Mouse (Mus musculus) MEL (cell line): ENCODE data around the gene Isy1. TPM values are rescaled to one million over a fixed set of nuclear protein-coding genes. Genes with fewer than 3 reads are reported as not detected.
A peak's percentile ranks its signal among the peaks of the same experiment; 100 is the strongest.

Experiments
- DNase-seq: peaks from one replicate; pipeline ENCODE4 v3.0.0; 2011; ENCODE audit warnings: low read depth, low spot score
- H3K27ac ChIP-seq: 2 replicates; pipeline ENCODE4 v1.5.1; 2012; ENCODE audit warnings: low read depth, mild to moderate bottlenecking, control low read depth, low read length, moderate library complexity; ENCODE audit not compliant: control insufficient read depth
- H3K27me3 ChIP-seq, 2 experiments: fragments of 150-350 bp in 1 of 2; sonication (generic) in 1 of 2; 2 replicates each; pipeline ENCODE4 v1.6.1; 2012; ENCODE audit warnings: low read length in 2 of 2, mild to moderate bottlenecking in 2 of 2, improper control_type of control experiment in 1 of 2, moderate library complexity in 1 of 2; ENCODE audit not compliant: insufficient read depth in 2 of 2, control insufficient read depth in 1 of 2
- H3K36me3 ChIP-seq, 2 experiments: 2 replicates each; pipeline ENCODE4 v1.6.1; 2012 to 2014; ENCODE audit warnings: low read length in 2 of 2, improper control_type of control experiment in 1 of 2, inconsistent platforms in 1 of 2, mild to moderate bottlenecking in 1 of 2; ENCODE audit not compliant: insufficient read depth in 2 of 2, control insufficient read depth in 1 of 2
- H3K4me1 ChIP-seq, 2 experiments: fragments of 150-350 bp in 1 of 2; sonication (generic) in 1 of 2; 2 replicates each; pipeline ENCODE4 v1.6.1; 2012; ENCODE audit warnings: low read length in 2 of 2, improper control_type of control experiment in 1 of 2, mild to moderate bottlenecking in 1 of 2; ENCODE audit not compliant: insufficient read depth in 2 of 2, control insufficient read depth in 1 of 2
- H3K4me3 ChIP-seq, 2 experiments: fragments of 150-350 bp in 1 of 2; sonication (generic) in 1 of 2; 2 replicates each; pipeline ENCODE4 v1.5.1; 2012; ENCODE audit warnings: low read depth in 2 of 2, low read length in 2 of 2, mild to moderate bottlenecking in 2 of 2, moderate library complexity in 2 of 2, control low read depth in 1 of 2, improper control_type of control experiment in 1 of 2; ENCODE audit not compliant: control insufficient read depth in 1 of 2, insufficient read depth in 1 of 2
- H3K79me2 ChIP-seq: 2 replicates; pipeline ENCODE4 v1.6.1; 2012; ENCODE audit warnings: mild to moderate bottlenecking, low read length, moderate library complexity; ENCODE audit not compliant: control insufficient read depth, poor library complexity, insufficient read depth
- H3K9ac ChIP-seq: 2 replicates; pipeline ENCODE4 v1.6.1; 2012; ENCODE audit warnings: low read depth, mild to moderate bottlenecking, control low read depth, low read length, moderate library complexity; ENCODE audit not compliant: control insufficient read depth, poor library complexity, severe bottlenecking
- H3K9me3 ChIP-seq: fragments of 150-350 bp; sonication (generic); replicated peaks from 2 replicates; pipeline ENCODE4 v1.6.1; 2012; ENCODE audit warnings: mild to moderate bottlenecking, low read length, improper control_type of control experiment, moderate library complexity; ENCODE audit not compliant: insufficient read depth
- BHLHE40 ChIP-seq: IDR thresholded peaks from 2 replicates; pipeline ENCODE4 v1.6.1; 2012; ENCODE audit warnings: low read depth, mild to moderate bottlenecking, inconsistent platforms, low read length, improper control_type of control experiment, borderline replicate concordance
- CHD1 ChIP-seq: IDR thresholded peaks from 2 replicates; pipeline ENCODE4 v1.6.1; 2012; ENCODE audit warnings: low read depth, mild to moderate bottlenecking, inconsistent platforms, low read length, improper control_type of control experiment
- CTCF ChIP-seq, 3 experiments: IDR thresholded peaks in 2 of 3; conservative IDR thresholded peaks in 1 of 3; 2 replicates each; pipeline ENCODE4 v1.5.1; 2011 to 2012; ENCODE audit warnings: low read length in 3 of 3, low read depth in 2 of 3, mild to moderate bottlenecking in 2 of 3, improper control_type of control experiment in 1 of 3, inconsistent platforms in 1 of 3, mixed read lengths in 1 of 3, moderate library complexity in 1 of 3; ENCODE audit not compliant: control insufficient read depth in 1 of 3, insufficient read depth in 1 of 3, poor library complexity in 1 of 3, severe bottlenecking in 1 of 3
- E2F4 ChIP-seq: IDR thresholded peaks from 2 replicates; pipeline ENCODE4 v1.6.1; 2011; ENCODE audit warnings: low read depth, low read length, improper control_type of control experiment, borderline replicate concordance
- EP300 ChIP-seq, 2 experiments: IDR thresholded peaks; 2 replicates each; pipeline ENCODE4 v1.6.1; 2011; ENCODE audit warnings: improper control_type of control experiment in 2 of 2, low read length in 2 of 2, low read depth in 1 of 2, mild to moderate bottlenecking in 1 of 2
- ETS1 ChIP-seq: IDR thresholded peaks from 2 replicates; pipeline ENCODE4 v1.6.1; 2012; ENCODE audit warnings: low read depth, mild to moderate bottlenecking, inconsistent platforms, low read length, improper control_type of control experiment, moderate library complexity
- GATA1 ChIP-seq: IDR thresholded peaks from 2 replicates; pipeline ENCODE4 v1.6.1; 2011; ENCODE audit warnings: low read depth, low read length, improper control_type of control experiment
- HCFC1 ChIP-seq: IDR thresholded peaks from 2 replicates; pipeline ENCODE4 v1.6.1; 2012; ENCODE audit warnings: low read depth, mild to moderate bottlenecking, inconsistent platforms, low read length, improper control_type of control experiment, moderate library complexity
- JUND ChIP-seq: IDR thresholded peaks from 2 replicates; pipeline ENCODE4 v1.6.1; 2011; ENCODE audit warnings: low read depth, mild to moderate bottlenecking, improper control_type of control experiment, low read length
- MAFK ChIP-seq: IDR thresholded peaks from 2 replicates; pipeline ENCODE4 v1.6.1; 2011; ENCODE audit warnings: low read depth, mild to moderate bottlenecking, low read length, improper control_type of control experiment, borderline replicate concordance
- MAZ ChIP-seq: IDR thresholded peaks from 2 replicates; pipeline ENCODE4 v1.6.1; 2012; ENCODE audit warnings: low read depth, mild to moderate bottlenecking, inconsistent platforms, low read length, improper control_type of control experiment
- MXI1 ChIP-seq: IDR thresholded peaks from 2 replicates; pipeline ENCODE4 v1.6.1; 2011; ENCODE audit warnings: mild to moderate bottlenecking, low read depth, low read length, improper control_type of control experiment
- MYC ChIP-seq: IDR thresholded peaks from 2 replicates; pipeline ENCODE4 v1.6.1; 2011; ENCODE audit warnings: low read depth, mild to moderate bottlenecking, low read length, improper control_type of control experiment, moderate library complexity
- NELFE ChIP-seq: IDR thresholded peaks from 2 replicates; pipeline ENCODE4 v1.6.1; 2011; ENCODE audit warnings: low read depth, low read length, improper control_type of control experiment
- POLR2A ChIP-seq, 2 experiments: IDR thresholded peaks; 2 replicates each; pipeline ENCODE4 v1.6.1; 2011 to 2012; ENCODE audit warnings: low read length in 2 of 2, mild to moderate bottlenecking in 2 of 2, control low read depth in 1 of 2, improper control_type of control experiment in 1 of 2, low read depth in 1 of 2, moderate library complexity in 1 of 2; ENCODE audit not compliant: control insufficient read depth in 1 of 2, insufficient read depth in 1 of 2, poor library complexity in 1 of 2
- POLR2AphosphoS2 ChIP-seq: IDR thresholded peaks from 2 replicates; pipeline ENCODE4 v1.6.1; 2011; ENCODE audit warnings: low read length, improper control_type of control experiment
- POLR2AphosphoS5 ChIP-seq: IDR thresholded peaks from 2 replicates; pipeline ENCODE4 v1.6.1; 2012; ENCODE audit warnings: low read depth, borderline replicate concordance, mild to moderate bottlenecking, inconsistent platforms, low read length, moderate library complexity, mixed read lengths
- RAD21 ChIP-seq: IDR thresholded peaks from 2 replicates; pipeline ENCODE4 v1.6.1; 2011; ENCODE audit warnings: mild to moderate bottlenecking, low read depth, low read length, improper control_type of control experiment
- RCOR1 ChIP-seq: IDR thresholded peaks from 2 replicates; pipeline ENCODE4 v1.6.1; 2012; ENCODE audit warnings: low read depth, mild to moderate bottlenecking, inconsistent platforms, low read length, improper control_type of control experiment
- SIN3A ChIP-seq: IDR thresholded peaks from 2 replicates; pipeline ENCODE4 v1.6.1; 2012; ENCODE audit warnings: low read length, improper control_type of control experiment, inconsistent platforms
- SMC3 ChIP-seq: IDR thresholded peaks from 2 replicates; pipeline ENCODE4 v1.6.1; 2011; ENCODE audit warnings: low read depth, low read length, improper control_type of control experiment
- TAL1 ChIP-seq: IDR thresholded peaks from 2 replicates; pipeline ENCODE4 v1.6.1; 2012; ENCODE audit warnings: mild to moderate bottlenecking, inconsistent platforms, low read length, moderate library complexity, mixed read lengths
- TBP ChIP-seq: IDR thresholded peaks from 2 replicates; pipeline ENCODE4 v1.8.0; 2011; ENCODE audit warnings: low read depth, low read length, improper control_type of control experiment
- USF1 ChIP-seq: IDR thresholded peaks from 2 replicates; pipeline ENCODE4 v1.6.1; 2014; ENCODE audit warnings: low read depth, mild to moderate bottlenecking, inconsistent platforms, low read length, improper control_type of control experiment, moderate library complexity
- USF2 ChIP-seq, 2 experiments: IDR thresholded peaks; 2 replicates each; pipeline ENCODE4 v1.6.1; 2011 to 2012; ENCODE audit warnings: improper control_type of control experiment in 2 of 2, low read length in 2 of 2, borderline replicate concordance in 1 of 2, inconsistent platforms in 1 of 2, low read depth in 1 of 2, mild to moderate bottlenecking in 1 of 2; ENCODE audit not compliant: insufficient read depth in 1 of 2
- ZC3H11A ChIP-seq: IDR thresholded peaks from 2 replicates; pipeline ENCODE4 v1.6.1; 2012; ENCODE audit warnings: low read depth, mild to moderate bottlenecking, inconsistent platforms, low read length, improper control_type of control experiment
- ZKSCAN1 ChIP-seq: IDR thresholded peaks from 2 replicates; pipeline ENCODE4 v1.6.1; 2012; ENCODE audit warnings: low read depth, mild to moderate bottlenecking, inconsistent platforms, low read length, improper control_type of control experiment, moderate library complexity
- ZMIZ1 ChIP-seq: IDR thresholded peaks from 2 replicates; pipeline ENCODE4 v1.6.1; 2012; ENCODE audit warnings: low read depth, mild to moderate bottlenecking, inconsistent platforms, low read length, improper control_type of control experiment, moderate library complexity
- ZNF384 ChIP-seq: IDR thresholded peaks from 2 replicates; pipeline ENCODE4 v1.6.1; 2012; ENCODE audit warnings: low read depth, mild to moderate bottlenecking, inconsistent platforms, low read length, improper control_type of control experiment
- polyA plus RNA-seq, 2 experiments: library from polyadenylated mRNA; stranded (reverse) in 1 of 2; unstranded in 1 of 2; fragments of >175 nt in 1 of 2; fragments of >200 nt in 1 of 2; gene quantifications; 2 replicates each; pipeline versions ENCODE4 v1.2.1 to v1.2.4; 2012; ENCODE audit warnings: low replicate concordance in 2 of 2, low read depth in 1 of 2; ENCODE audit not compliant: insufficient read length in 2 of 2, insufficient read depth in 1 of 2, missing spikeins in 1 of 2
- total RNA-seq: library from RNA; depleted of rRNA; stranded (reverse); fragments of 300-350 nt; gene quantifications from 2 replicates; pipeline ENCODE4 v1.2.3, GENCODE M21; 2012

Gene Isy1
- total and polyA plus RNA-seq, 3 experiments: 64.5 to 115 TPM; not detected in 1

GRCm38 (mm10) chr6:87776663-87777062 lies 61.9 kb downstream of the Isy1 start:
- H3K4me1 ChIP-seq: peaks cover 18 to 27% of the 10 kb centered on the region in 2 experiments

GRCm38 (mm10) chr6:87775588-87776245 lies 62.9 kb downstream of the Isy1 start:
- Histone ChIP-seq H3K9ac (peak overlapping the region; percentile 16; the same call in 1 of the 2 replicates), H3K79me2 (no peaks in the 10 kb centered on the region), H3K27me3 (no peaks in the 10 kb centered on the region; a peak in 1 of 4 replicates), H3K36me3 (peaks cover 0 to 18% of the 10 kb centered on the region in 2 experiments; a peak in 2 of 4 replicates), H3K4me3 (peak overlapping the region in 1 of 2 experiments; percentile 24; a peak in 1 of 4 replicates), H3K9me3 (no peaks in the 10 kb centered on the region), H3K27ac (peak overlapping the region; percentile 93), H3K4me1 (peaks cover 18 to 27% of the 10 kb centered on the region in 2 experiments)
- DNase-seq: peak; percentile 97
- TF ChIP-seq ZC3H11A: no peak
- TF ChIP-seq TBP: 0 out of 2 replicates have a peak, but pooled peaks have one; percentile 28
- 0 out of 2 replicates have a peak, but pooled peaks have one; percentile 74 for TF ChIP-seq SIN3A
- no peak for TF ChIP-seq E2F4
- peak; percentile 99 for TF ChIP-seq TAL1
- 0 out of 2 replicates have a peak, but pooled peaks have one; percentile 41 for TF ChIP-seq HCFC1
- TF ChIP-seq POLR2AphosphoS2: no peak; the same call in 1 of the 2 replicates
- no peak for TF ChIP-seq USF1
- TF ChIP-seq MXI1: peak; percentile 66
- TF ChIP-seq ZKSCAN1: no peak
- TF ChIP-seq SMC3: no peak
- TF ChIP-seq ZNF384: no peak
- TF ChIP-seq ZMIZ1: peak; percentile 78
- TF ChIP-seq MYC: 0 out of 2 replicates have a peak, but pooled peaks have one; percentile 53
- peak; percentile 94 to 95 for TF ChIP-seq EP300 (IDR thresholded peaks at IDR 0.05; ENCODE audit: low read depth in 1 of 2, low read length in 2 of 2)
- no peak for TF ChIP-seq CTCF (IDR thresholded peaks at IDR 0.05 in 2 of 3, conservative IDR thresholded peaks at IDR 0.05 in 1 of 3; ENCODE audit: control insufficient read depth in 1 of 3, insufficient read depth in 1 of 3, low read depth in 2 of 3, low read length in 3 of 3, poor library complexity in 1 of 3, severe bottlenecking in 1 of 3)
- peak; percentile 97 for TF ChIP-seq GATA1
- peak in 1 of 2 experiments; percentile 48; a peak in 2 of 4 replicates for TF ChIP-seq POLR2A (IDR thresholded peaks at IDR 0.05; ENCODE audit: control insufficient read depth in 1 of 2, insufficient read depth in 1 of 2, low read depth in 1 of 2, low read length in 2 of 2, poor library complexity in 1 of 2)
- no peak for TF ChIP-seq USF2 (IDR thresholded peaks at IDR 0.05; ENCODE audit: borderline replicate concordance in 1 of 2, insufficient read depth in 1 of 2, low read depth in 1 of 2, low read length in 2 of 2)
- 0 out of 2 replicates have a peak, but pooled peaks have one; percentile 60 for TF ChIP-seq MAZ
- no peak for TF ChIP-seq POLR2AphosphoS5
- TF ChIP-seq BHLHE40: no peak
- TF ChIP-seq JUND: no peak
- TF ChIP-seq MAFK: no peak
- no peak for TF ChIP-seq CHD1

More at GRCm38 (mm10) chr6:87776663-87777062, 61.9 kb downstream of the Isy1 start:
- Histone ChIP-seq H3K27me3 (no peaks in the 10 kb centered on the region; a peak in 1 of 4 replicates), H3K79me2 (no peaks in the 10 kb centered on the region), H3K9ac (no peak overlapping the region), H3K9me3 (no peaks in the 10 kb centered on the region), H3K36me3 (peaks cover 0 to 18% of the 10 kb centered on the region in 2 experiments; a peak in 2 of 4 replicates), H3K27ac (peak overlapping the region; percentile 77), H3K4me3 (no peak overlapping the region; a peak in 1 of 4 replicates)
- no peak for TF ChIP-seq ZMIZ1
- no peak for TF ChIP-seq ZNF384
- no peak for TF ChIP-seq POLR2AphosphoS2
- TF ChIP-seq NELFE: no peak
- no peak for TF ChIP-seq ZKSCAN1
- no peak for TF ChIP-seq BHLHE40
- TF ChIP-seq RCOR1: no peak
- no peak for TF ChIP-seq USF2 (IDR thresholded peaks at IDR 0.05; ENCODE audit: borderline replicate concordance in 1 of 2, insufficient read depth in 1 of 2, low read depth in 1 of 2, low read length in 2 of 2)
- no peak for TF ChIP-seq JUND
- TF ChIP-seq MXI1: no peak
- TF ChIP-seq RAD21: no peak
- TF ChIP-seq SMC3: no peak
- TF ChIP-seq CTCF (IDR thresholded peaks at IDR 0.05 in 2 of 3, conservative IDR thresholded peaks at IDR 0.05 in 1 of 3; ENCODE audit: control insufficient read depth in 1 of 3, insufficient read depth in 1 of 3, low read depth in 2 of 3, low read length in 3 of 3, poor library complexity in 1 of 3, severe bottlenecking in 1 of 3): no peak
- no peak for TF ChIP-seq ETS1
- DNase-seq: no peak
